Comparison of ENCODE assay signal across 9 mouse cellular contexts in genomic region chr7:133805614-133806175, GRCm38 (mm10). TPM values are rescaled to one million over a fixed set of nuclear protein-coding genes. Genes with fewer than 3 reads are reported as not detected.
DNase-seq lines count a peak whose midpoint lies in the region; ATAC-seq and TF ChIP-seq lines count a peak whose summit lies in the region.
"Had no signal": no experiment of that assay in that cellular context is flagged by ENCODE, and none has a peak within 500 bp of the region (broad histone marks: within the 10 kb centered on the region; RNA-seq: fewer than 3 reads in every experiment).

No protein-coding gene starts in this region.

- DNase-seq in heart, adult 11 months: peak; percentile 88
- no peak for DNase-seq in heart, postnatal 25 days (ENCODE audit: low spot score)
- DNase-seq in cerebellum, adult 9-11 months: peak; percentile 39
- peak; percentile 78 for DNase-seq in gastrocnemius, adult 2 months
- peak; percentile 76 for DNase-seq in kidney, adult 18-20 months
- DNase-seq in left cerebral cortex, postnatal 4 days: peak; percentile 78
- DNase-seq in thymus, postnatal 0 days (ENCODE audit: low spot score): peak; percentile 21

- H3K9me3 ChIP-seq in midbrain, embryonic 15.5 days: no peaks in the 10 kb centered on the region

- WGBS in midbrain, embryonic 15.5 days: 59% methylated on average over 7 of the region's 7 CpGs

- H3K4me3 ChIP-seq in gastrocnemius, adult 2 months: no peak overlapping the region
- no peak overlapping the region for H3K4me3 ChIP-seq in midbrain, embryonic 15.5 days

- no peak overlapping the region for H3K27ac ChIP-seq in gastrocnemius, adult 2 months
- H3K27ac ChIP-seq in midbrain, embryonic 15.5 days: no peak overlapping the region
- H3K27ac ChIP-seq: macrophage had no signal

- H3K4me2 ChIP-seq in midbrain, embryonic 15.5 days: no peak overlapping the region

- ATAC-seq in midbrain, embryonic 15.5 days (replicated peaks): peak; percentile 56; the same call in 1 of the 2 replicates

- H3K27me3 ChIP-seq in midbrain, embryonic 15.5 days (replicated peaks): no peaks in the 10 kb centered on the region

- intact Hi-C loops in heart, postnatal 25 days (cut with DNase I): loop anchor here (5.0 kb wide), 1 partner anchor 417 kb away; no protein-coding TSS in a partner anchor
- intact Hi-C loops in gastrocnemius, adult 2 months (cut with DNase I): loop anchor here (1.0 to 5.0 kb wide), 2 partner anchors 19 to 762 kb away; no protein-coding TSS in a partner anchor
- intact Hi-C loops in left cerebral cortex, postnatal 4 days (cut with DNase I): no loop called here

- H3K36me3 ChIP-seq in midbrain, embryonic 15.5 days (replicated peaks): no peaks in the 10 kb centered on the region

- no peaks in the 10 kb centered on the region; the same call in 1 of the 2 replicates for H3K4me1 ChIP-seq in midbrain, embryonic 15.5 days

- no peak overlapping the region for H3K9ac ChIP-seq in midbrain, embryonic 15.5 days

- TF ChIP-seq CTCF in gastrocnemius, adult 2 months (IDR thresholded peaks at IDR 0.05): peak; percentile 86

RNA-seq across cellular contexts. Expression of gene Dhx32, which starts 23.2 kb away (rescaled TPM):
- 10 to 100 TPM; 33.7 to 35.7 TPM for total RNA-seq in heart, postnatal 25 days (2021)
- 10 to 100 TPM; 33.7 to 50.1 TPM for total RNA-seq in gastrocnemius, adult 2 months (2021)
- 10 to 100 TPM; 48.1 to 52.0 TPM for total RNA-seq in left cerebral cortex, postnatal 4 days (2021)
- polyA plus RNA-seq in midbrain, embryonic 15.5 days (2015; fragmentation: Nextera tagmentation; extraction: Ambion mirVana): 42.6 and 43.6 TPM in 2 replicates
- 23.3 and 23.7 TPM in 2 replicates for polyA plus RNA-seq in thymus, postnatal 0 days (2015; fragmentation: Nextera tagmentation; extraction: Ambion mirVana)

RNA-seq across cellular contexts. Expression of gene Fank1, which starts 29.0 kb away (rescaled TPM):
- total RNA-seq in heart, postnatal 25 days (2021): not detected
- total RNA-seq in gastrocnemius, adult 2 months (2021): not detected
- 1 to 10 TPM; 3.5 to 4.9 TPM for total RNA-seq in left cerebral cortex, postnatal 4 days (2021)
- 4.0 and 5.5 TPM in 2 replicates for polyA plus RNA-seq in midbrain, embryonic 15.5 days (2015; fragmentation: Nextera tagmentation; extraction: Ambion mirVana)
- polyA plus RNA-seq in thymus, postnatal 0 days (2015; fragmentation: Nextera tagmentation; extraction: Ambion mirVana): 0.23 and 0.33 TPM in 2 replicates
- polyA plus RNA-seq: macrophage had no signal

Comparison
In these comparisons a context has a peak if more than half of its experiments do, and no peak if none do; other contexts are left out.
1. RNA of gene Fank1, which starts 29.0 kb away (total RNA-seq): 3.5 to 4.9 TPM in left cerebral cortex, postnatal 4 days; not detected in gastrocnemius, adult 2 months and not detected in heart, postnatal 25 days; every median in the first group is over 4 times any median in the second.